Mouse (Mus musculus) forebrain, embryonic 16.5 days (tissue): ENCODE measurements around the gene Rpl38. TPM values are rescaled to one million over a fixed set of nuclear protein-coding genes. Genes with fewer than 3 reads are reported as not detected.
"Not testable (repeated sequence)": the region's sequence is repeated elsewhere in the genome, so short reads cannot be mapped to it uniquely, and the experiment has no call there.

Experiments
- ATAC-seq: fragments of 200-750 bp; cut with Nextera tagmentation; 2 replicates; pipeline ENCODE4 v1.8.0; 2017; ENCODE audit warnings: mild to moderate bottlenecking, moderate library complexity
- H3K27ac ChIP-seq: fragments of 300-500 bp; sonication (generic); 2 replicates; pipeline ENCODE4 v1.5.1; 2014; ENCODE audit warnings: low read length, control low read depth
- H3K27me3 ChIP-seq: fragments of 300-500 bp; sonication (generic); replicated peaks from 2 replicates; pipeline ENCODE4 v1.6.1; 2014; ENCODE audit warnings: low read length; ENCODE audit not compliant: control insufficient read depth, insufficient read depth
- H3K36me3 ChIP-seq: fragments of 300-500 bp; sonication (generic); 2 replicates; pipeline ENCODE4 v1.6.1; 2014; ENCODE audit not compliant: control insufficient read depth, insufficient read depth
- H3K4me1 ChIP-seq: fragments of 300-500 bp; sonication (generic); replicated peaks from 2 replicates; pipeline ENCODE4 v1.6.1; 2014; ENCODE audit warnings: low read length; ENCODE audit not compliant: control insufficient read depth, insufficient read depth
- H3K4me2 ChIP-seq: fragments of 300-500 bp; sonication (generic); 2 replicates; pipeline ENCODE4 v1.6.1; 2014; ENCODE audit warnings: mild to moderate bottlenecking, low read length, control low read depth
- H3K4me3 ChIP-seq: fragments of 300-500 bp; sonication (generic); replicated peaks from 2 replicates; pipeline ENCODE4 v1.5.1; 2014; ENCODE audit warnings: mild to moderate bottlenecking, low read length, control low read depth
- H3K9ac ChIP-seq: fragments of 300-500 bp; sonication (generic); replicated peaks from 2 replicates; pipeline ENCODE4 v1.6.1; 2014; ENCODE audit warnings: low read depth, low read length, control low read depth
- H3K9me3 ChIP-seq: fragments of 300-500 bp; sonication (generic); 2 replicates; pipeline ENCODE4 v1.6.1; 2016; ENCODE audit warnings: low read length; ENCODE audit not compliant: control insufficient read depth
- WGBS: fragments of 180-500 bp; shearing (Covaris S2); extraction: QIAGEN DNeasy Blood & Tissue Kit; methylation state at CpG from one replicate; pipeline ENCODE4 v1.1.7; 2014; 5-methylcytosine and 5-hydroxymethylcytosine counted together
- polyA plus RNA-seq: library from polyadenylated mRNA; unstranded; fragments of >200 nt; fragmentation: Nextera tagmentation; extraction: Ambion mirVana; gene quantifications from 2 replicates; pipeline ENCODE4 v1.2.1, GENCODE M21; 2015

Rpl38 gene
- polyA plus RNA-seq, 1 experiment from 2014 or later: 637 TPM

DNA sequence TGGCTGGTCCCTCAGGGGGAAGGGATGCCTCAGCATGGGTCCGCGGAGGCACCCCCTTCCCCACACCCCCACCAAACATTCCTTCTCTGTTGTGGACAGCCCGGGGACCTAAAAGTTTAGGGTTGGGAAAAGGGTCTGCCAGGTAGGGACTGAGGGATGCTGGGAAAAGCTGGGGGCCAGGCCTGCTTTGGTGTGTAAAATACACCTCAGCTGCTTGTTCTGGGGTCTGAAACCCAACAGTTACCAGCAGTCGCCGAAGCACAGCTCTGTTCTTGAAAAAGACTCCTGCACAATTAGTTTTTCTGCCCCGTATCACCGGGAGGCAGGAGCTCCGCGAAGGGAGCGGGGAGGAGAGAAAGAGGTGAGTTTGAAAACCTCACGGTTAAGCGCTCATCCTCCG lies 1.5 kb upstream of the Rpl38 start:
- Histone ChIP-seq H3K27me3 (peaks cover 4% of the 10 kb centered on the region; the same call in 1 of the 2 replicates), H3K4me1 (peaks cover 20% of the 10 kb centered on the region), H3K4me2 (no peak overlapping the region), H3K9ac (no peak overlapping the region), H3K27ac (no peak overlapping the region), H3K36me3 (peaks cover 9% of the 10 kb centered on the region), H3K9me3 (no peaks in the 10 kb centered on the region), H3K4me3 (no peak overlapping the region)
- WGBS: 12% methylated on average over 13 of the region's 13 CpGs
- no peak for ATAC-seq

DNA sequence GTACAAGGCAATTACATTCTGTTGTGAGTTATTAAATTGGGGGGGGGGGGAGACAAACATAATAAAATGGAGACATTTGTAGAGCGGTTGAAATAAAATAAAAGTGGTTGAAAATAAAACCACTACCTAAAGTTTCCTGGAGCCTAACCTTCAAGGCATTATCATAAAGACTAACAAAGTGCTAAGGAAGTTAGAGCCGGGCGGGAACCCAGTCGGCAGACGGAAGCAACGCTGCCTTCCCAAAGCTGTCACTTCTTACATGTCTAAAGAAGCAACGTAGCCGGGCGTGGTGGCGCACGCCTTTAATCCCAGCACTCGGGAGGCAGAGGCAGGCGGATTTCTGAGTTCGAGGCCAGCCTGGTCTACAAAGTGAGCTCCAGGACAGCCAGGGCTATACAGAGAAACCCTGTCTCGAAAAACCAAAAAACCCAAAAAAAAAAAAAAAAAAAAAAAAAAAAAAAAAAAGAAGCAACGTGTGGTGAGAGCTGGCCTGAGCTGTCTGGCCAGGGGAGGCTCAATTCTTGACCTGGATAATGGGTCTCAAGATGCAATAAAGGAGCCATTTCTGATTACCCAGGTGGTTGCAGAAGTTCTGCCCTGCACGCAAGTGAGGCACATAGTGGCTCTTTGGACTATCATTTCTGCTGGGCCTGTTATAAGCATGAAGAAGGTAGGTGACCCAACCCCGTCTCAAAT lies 940 bp upstream of the Rpl38 start:
- Histone ChIP-seq H3K36me3 (peaks cover 12% of the 10 kb centered on the region), H3K27ac (no peak overlapping the region), H3K27me3 (peaks cover 4% of the 10 kb centered on the region; the same call in 1 of the 2 replicates), H3K4me1 (peaks cover 20% of the 10 kb centered on the region), H3K9ac (no peak overlapping the region), H3K9me3 (no peaks in the 10 kb centered on the region), H3K4me2 (no peak overlapping the region), H3K4me3 (no peak overlapping the region)
- no peak for ATAC-seq
- 70% methylated on average over 15 of the region's 18 CpGs for WGBS

DNA sequence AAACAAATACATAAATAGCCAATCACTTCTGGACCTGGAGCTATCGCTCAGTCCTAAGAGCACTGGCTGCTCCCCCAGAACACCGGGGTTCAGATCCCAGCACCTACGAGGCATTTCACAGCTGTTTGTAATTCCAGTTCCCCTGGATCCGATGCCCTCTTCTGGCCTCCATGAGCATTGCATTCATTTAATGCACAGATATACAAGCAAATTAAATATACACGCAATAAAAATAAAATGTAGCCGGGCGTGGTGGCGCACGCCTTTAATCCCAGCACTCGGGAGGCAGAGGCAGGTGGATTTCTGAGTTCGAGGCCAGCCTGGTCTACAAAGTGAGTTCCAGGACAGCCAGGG lies 415 bp upstream of the Rpl38 start:
- H3K9ac ChIP-seq, H3K27ac ChIP-seq, H3K9me3 ChIP-seq, ATAC-seq, H3K4me3 ChIP-seq, H3K4me2 ChIP-seq, H3K27me3 ChIP-seq: not testable (repeated sequence)
- Histone ChIP-seq H3K36me3 (peaks cover 14% of the 10 kb centered on the region), H3K4me1 (peaks cover 22% of the 10 kb centered on the region)
- WGBS: 30% methylated on average over 11 of the region's 11 CpGs

GRCm38 (mm10) chr11:114668741-114669623 lies 658 bp downstream of the Rpl38 start:
- peak overlapping the region; percentile 94 for H3K4me2 ChIP-seq
- H3K27ac ChIP-seq: peak overlapping the region; percentile 89
- H3K4me1 ChIP-seq: peaks cover 22% of the 10 kb centered on the region
- H3K9me3 ChIP-seq: no peaks in the 10 kb centered on the region
- H3K4me3 ChIP-seq: peak overlapping the region; percentile 91
- H3K27me3 ChIP-seq: peaks cover 4% of the 10 kb centered on the region; the same call in 1 of the 2 replicates
- under 1% methylated on average over 60 of the region's 60 CpGs for WGBS
- peak overlapping the region; percentile 92 for H3K9ac ChIP-seq
- peak; percentile 77 for ATAC-seq
- peaks cover 22% of the 10 kb centered on the region for H3K36me3 ChIP-seq

GRCm38 (mm10) chr11:114669651-114670168 lies 1.4 kb downstream of the Rpl38 start:
- 26% methylated on average over 12 of the region's 12 CpGs for WGBS
- H3K27ac ChIP-seq: peak overlapping the region; percentile 89
- no peaks in the 10 kb centered on the region for H3K27me3 ChIP-seq
- no peak for ATAC-seq
- H3K36me3 ChIP-seq: peaks cover 22% of the 10 kb centered on the region
- H3K4me1 ChIP-seq: peaks cover 22% of the 10 kb centered on the region
- peak overlapping the region; percentile 94 for H3K4me2 ChIP-seq
- peak overlapping the region; percentile 91 for H3K4me3 ChIP-seq
- no peaks in the 10 kb centered on the region for H3K9me3 ChIP-seq
- peak overlapping the region; percentile 92 for H3K9ac ChIP-seq

DNA sequence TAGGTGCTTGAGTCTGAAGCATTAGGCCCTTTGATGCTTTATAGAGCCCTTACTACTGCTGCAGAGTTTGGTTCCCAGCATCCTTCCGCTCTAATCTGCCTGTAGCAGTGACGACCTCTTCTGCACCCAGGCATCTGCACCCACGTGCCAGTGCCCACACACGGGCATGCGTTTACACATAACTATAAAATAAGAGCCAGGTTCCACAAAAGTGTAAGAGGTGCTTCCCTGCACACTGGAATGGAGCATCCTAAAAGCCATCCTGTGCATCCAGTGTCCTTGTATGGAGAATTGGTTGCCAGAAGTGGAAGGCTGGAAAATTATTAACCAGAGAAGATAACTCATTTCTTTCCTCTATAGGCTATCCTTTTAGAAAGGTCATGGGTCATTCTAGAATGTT lies 2.8 kb downstream of the Rpl38 start:
- Histone ChIP-seq H3K4me3 (no peak overlapping the region), H3K4me1 (peaks cover 31% of the 10 kb centered on the region), H3K9ac (no peak overlapping the region), H3K36me3 (peaks cover 22% of the 10 kb centered on the region), H3K27ac (no peak overlapping the region), H3K4me2 (no peak overlapping the region), H3K27me3 (no peaks in the 10 kb centered on the region), H3K9me3 (no peaks in the 10 kb centered on the region)
- 95% methylated on average over 5 of the region's 5 CpGs for WGBS
- ATAC-seq: no peak

DNA sequence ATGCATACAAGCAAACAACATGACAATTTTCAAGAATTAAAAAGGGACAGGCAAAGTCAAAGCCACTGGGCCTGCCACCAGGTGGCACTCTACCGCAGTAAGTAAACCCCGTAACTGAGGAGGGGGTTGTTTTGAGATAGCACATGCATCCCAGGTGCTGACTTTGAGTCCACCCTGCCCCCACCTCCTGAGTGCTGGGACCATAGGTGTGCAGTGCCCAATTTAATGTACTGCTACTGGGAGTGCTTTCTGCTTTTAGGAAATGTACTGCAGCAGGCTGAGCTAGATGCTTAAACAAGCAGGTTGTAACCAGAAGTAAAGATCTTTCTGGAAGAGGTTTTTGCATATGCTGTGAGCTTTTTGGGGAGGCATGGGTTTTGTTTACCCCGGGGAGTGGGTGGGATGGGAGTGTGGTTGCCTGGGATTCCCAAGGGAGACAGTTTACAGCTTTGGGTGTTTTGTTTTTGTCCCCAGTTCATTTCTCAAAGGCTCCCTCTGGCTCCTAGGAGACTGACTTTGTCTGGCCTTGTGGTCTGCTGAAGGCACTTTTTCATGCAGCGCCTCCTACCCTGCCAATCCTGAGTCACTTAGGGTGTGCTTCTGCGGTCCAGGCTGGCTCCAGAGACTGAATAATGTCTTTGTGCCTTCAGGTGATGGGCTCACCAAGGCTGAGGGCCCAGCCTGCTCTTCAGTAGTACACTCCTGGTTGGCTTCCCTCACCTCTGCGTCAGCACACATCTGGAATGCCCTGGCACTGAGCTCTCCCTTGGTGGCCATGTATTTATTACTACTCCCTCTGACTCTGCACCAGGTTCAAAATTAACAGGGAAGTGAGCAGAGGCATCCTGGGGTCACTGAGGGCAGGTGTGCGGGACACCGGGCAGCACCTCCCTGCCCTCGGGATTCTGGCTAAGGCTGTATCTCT lies 4.7 kb downstream of the Rpl38 start:
- H3K9me3 ChIP-seq: no peaks in the 10 kb centered on the region
- no peak overlapping the region for H3K4me2 ChIP-seq
- no peak for ATAC-seq
- no peak overlapping the region for H3K4me3 ChIP-seq
- H3K4me1 ChIP-seq: peaks cover 43% of the 10 kb centered on the region
- H3K36me3 ChIP-seq: peaks cover 22% of the 10 kb centered on the region
- no peak overlapping the region for H3K9ac ChIP-seq
- H3K27me3 ChIP-seq: no peaks in the 10 kb centered on the region
- H3K27ac ChIP-seq: no peak overlapping the region
- WGBS: 56% methylated on average over 9 of the region's 9 CpGs

GRCm38 (mm10) chr11:114673719-114674050 lies 5.4 kb downstream of the Rpl38 start:
- Histone ChIP-seq H3K27me3 (no peaks in the 10 kb centered on the region), H3K4me3 (no peak overlapping the region), H3K4me1 (peaks cover 43% of the 10 kb centered on the region), H3K9me3 (no peaks in the 10 kb centered on the region), H3K27ac (no peak overlapping the region), H3K9ac (no peak overlapping the region), H3K36me3 (peaks cover 22% of the 10 kb centered on the region), H3K4me2 (no peak overlapping the region)
- no peak for ATAC-seq
- 81% methylated on average over 2 of the region's 2 CpGs for WGBS
